Mouse (Mus musculus): ENCODE measurements around the gene Fosb.

Fosb gene

GRCm38 (mm10) chr7:19258336-19258735 is 51.5 kb downstream of the Fosb start:
- in situ Hi-C loops (cut with MboI, MseI), result no loop called here

GRCm38 (mm10) chr7:19257390-19258022 is 52.3 kb downstream of the Fosb start:
- in situ Hi-C loops (cut with MboI, MseI), result no loop called here

GRCm38 (mm10) chr7:19256567-19256966 is 53.3 kb downstream of the Fosb start:
- in situ Hi-C loops (cut with MboI, MseI), result no loop called here

GRCm38 (mm10) chr7:19255395-19255794 is 54.5 kb downstream of the Fosb start:
- in situ Hi-C loops (cut with MboI, MseI), result no loop called here

GRCm38 (mm10) chr7:19253437-19253836 is 56.4 kb downstream of the Fosb start:
- in situ Hi-C loops (cut with MboI, MseI), result no loop called here
